Mouse (Mus musculus): ENCODE results near the gene Ssr4. TPM values are rescaled to one million over a fixed set of nuclear protein-coding genes. Genes with fewer than 3 reads are reported as not detected.
A peak's percentile ranks its signal among the peaks of the same experiment; 100 is the strongest.

Gene Ssr4
- total RNA-seq, 2 experiments from 2014 or later = 44.0 to 180 TPM

DNA sequence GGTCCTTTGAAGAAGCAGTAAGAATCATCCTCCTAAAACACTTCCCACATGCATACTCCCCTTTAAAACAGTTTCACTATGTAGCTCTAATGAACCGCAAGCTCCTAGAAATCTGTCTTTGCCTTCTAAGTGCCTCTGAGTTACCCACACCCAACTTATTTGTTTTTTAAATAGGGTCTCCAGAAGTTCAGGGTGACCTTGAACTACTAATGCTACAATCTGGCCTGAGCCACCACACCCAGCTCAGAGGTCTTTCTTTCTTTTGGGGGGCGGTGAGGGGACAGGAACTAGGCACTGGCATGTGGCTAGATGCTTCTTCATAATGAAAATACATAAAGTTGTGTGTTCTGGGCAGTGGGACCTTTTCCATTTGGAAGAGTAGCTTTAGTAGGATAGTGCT lies 10.7 kb downstream of the Ssr4 start:
- no peak for ATAC-seq (replicated peaks; ENCODE audit: low FRiP score, poor library complexity, severe bottlenecking)

DNA sequence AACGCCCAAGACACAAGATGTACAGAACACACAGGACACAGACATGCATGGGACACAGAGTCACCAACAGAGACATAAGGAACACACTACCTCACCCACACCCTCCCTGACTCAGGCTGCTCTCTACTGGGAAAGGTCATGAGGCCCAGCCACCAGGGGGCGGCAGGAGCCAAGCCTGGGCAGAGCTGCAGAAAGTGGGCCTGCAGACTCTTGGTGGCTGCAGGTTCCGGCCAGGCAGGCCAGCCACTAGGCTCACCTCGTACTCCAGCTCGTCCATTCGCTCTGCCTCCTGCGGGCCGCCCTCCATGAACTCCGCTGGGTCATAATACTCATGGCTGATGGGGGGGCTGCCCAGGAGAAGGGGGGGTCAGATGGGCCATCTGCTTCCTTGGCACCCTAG lies 11.7 kb downstream of the Ssr4 start:
- peak; percentile 77 for ATAC-seq (replicated peaks; ENCODE audit: low FRiP score, poor library complexity, severe bottlenecking)

DNA sequence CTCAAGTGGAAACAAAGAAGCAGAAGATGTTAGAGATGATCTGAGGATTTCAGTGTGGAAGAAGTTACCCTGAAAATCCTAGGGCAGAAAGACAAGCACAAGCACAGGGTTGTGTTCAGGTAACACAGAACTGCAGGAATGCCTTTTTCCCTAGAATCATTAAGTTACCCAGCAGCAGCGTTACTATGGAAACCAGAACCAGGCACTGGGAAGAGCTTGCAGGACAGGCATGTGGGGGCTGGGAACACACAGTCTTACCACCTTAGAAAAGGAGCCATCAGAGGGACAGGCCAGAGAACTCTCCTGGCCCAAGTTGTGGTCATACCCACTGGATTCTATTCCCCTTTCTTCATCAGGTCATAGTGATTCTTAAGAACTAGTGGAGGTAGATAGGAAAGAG lies 19.0 kb downstream of the Ssr4 start:
- no peak for ATAC-seq (replicated peaks; ENCODE audit: low FRiP score, poor library complexity, severe bottlenecking)

DNA sequence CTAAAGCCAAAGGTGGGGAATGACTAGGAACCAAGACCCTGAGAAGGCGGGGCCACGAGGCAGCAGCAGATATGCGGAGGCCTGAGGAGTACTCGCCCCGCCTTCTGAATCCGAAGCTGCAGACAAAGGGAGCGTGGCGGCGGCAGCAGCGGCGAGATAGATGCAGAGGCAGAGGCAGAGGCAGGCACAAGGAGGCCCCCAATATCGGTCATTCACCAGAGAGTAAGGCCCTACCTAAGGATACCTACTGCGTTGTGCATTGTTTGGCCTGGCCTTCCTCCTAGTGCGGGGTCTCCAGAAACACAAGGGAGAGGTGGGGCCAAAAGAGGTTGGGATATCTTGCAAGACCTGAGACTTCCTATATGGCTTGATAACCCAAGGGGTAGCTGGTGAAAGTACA lies 28.2 kb downstream of the Ssr4 start:
- ATAC-seq (replicated peaks; ENCODE audit: low FRiP score, poor library complexity, severe bottlenecking) = no peak

DNA sequence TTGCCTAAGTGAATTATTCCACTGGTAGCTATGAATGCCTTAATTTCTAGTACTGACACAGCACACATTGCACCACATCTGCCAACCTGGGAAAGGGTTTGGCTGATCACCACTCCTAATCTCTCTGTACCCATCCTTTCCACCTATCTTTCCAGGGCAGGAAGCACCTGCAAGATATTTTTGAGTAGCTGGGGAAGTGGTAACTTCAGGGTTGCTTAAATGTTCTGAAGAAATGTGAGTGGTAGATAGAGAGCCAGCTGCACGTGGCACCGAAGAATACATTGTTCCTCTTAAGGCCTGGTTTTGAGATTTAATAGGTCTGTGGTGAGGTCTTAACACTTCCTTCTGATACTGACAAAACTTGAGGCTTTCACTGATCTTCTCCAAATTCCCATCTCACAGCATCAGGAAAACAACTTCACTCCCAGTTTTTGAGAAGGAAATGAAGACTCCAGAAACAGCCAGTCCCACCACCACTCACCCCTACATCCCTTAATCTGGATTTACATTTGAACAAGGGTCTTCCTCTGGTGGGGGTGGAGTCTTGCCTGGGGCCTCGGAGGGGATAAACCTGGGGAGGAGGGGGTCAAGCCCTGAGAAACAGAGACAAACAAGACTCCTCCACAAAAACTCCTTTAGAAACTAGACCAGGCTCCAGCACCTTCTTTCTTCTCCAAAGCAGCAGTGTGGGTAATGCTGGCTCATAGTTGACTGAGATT lies 29.9 kb downstream of the Ssr4 start:
- ATAC-seq (replicated peaks; ENCODE audit: low FRiP score, poor library complexity, severe bottlenecking) = no peak

DNA sequence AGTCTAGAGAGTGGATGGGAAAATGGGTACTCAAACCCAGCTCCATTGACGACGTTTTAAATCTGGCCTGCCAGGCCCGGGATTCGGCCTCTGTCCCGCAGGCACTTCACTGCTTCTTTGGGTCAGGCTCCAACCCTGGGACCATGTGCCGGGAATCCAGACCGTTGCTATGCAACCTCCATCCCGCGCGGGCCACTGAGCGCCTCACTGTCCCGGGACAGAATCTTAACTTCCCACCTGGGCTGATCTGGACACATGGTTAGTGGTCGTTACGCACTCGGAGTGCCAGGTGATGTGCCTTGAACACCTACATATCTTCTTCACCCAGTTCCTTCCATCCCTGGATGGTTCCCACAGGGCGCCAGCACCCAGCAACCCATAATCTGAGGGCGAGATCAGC lies 36.9 kb downstream of the Ssr4 start:
- ATAC-seq (replicated peaks; ENCODE audit: low FRiP score, poor library complexity, severe bottlenecking) = no peak

DNA sequence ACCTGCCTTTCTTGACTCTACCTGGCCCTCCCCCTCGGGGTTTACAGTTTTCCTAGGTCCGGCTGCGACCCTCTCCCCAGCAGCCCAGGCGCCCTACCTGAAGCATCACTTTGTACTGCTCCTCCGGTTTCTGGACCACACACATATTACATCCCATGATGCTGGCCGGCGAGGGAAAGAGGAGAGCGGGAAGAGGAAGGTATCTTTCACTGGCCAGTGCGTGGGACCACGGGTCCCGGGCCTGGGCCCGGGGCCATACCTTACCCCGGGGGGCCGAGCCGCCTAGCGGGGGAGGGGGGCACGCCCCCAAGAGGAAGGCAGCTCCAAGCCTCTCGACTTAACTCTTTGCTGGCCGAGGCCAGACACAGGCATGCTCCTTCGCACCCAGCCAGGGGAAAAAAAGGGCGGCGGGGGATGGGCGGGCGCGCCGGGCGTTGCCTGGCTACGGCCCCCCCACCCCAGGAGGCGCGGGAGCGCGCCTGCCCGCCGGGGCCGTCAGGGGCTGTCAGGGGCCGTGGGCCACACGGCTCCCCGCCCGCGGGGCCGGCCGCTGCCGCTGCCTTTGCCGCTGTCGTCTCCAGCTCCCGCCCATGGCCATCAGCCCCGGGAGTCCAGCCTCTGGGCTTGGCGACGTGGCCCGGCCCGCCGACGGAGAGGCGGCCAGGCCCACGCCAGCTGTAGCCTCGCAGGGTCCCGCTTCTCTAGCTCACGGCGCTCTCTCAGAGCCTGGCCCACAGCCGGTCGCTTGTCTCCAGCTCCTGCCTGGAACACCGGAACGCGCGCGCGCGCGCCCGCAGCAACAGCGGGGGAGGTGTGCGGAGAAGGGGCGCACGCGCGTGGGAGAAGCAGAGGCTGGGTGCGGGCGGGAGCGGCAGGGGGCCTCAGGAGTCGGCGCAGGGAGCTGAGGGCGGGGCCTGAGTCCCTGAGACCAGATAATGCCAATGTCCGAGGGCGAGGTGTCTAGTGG lies 37.6 kb downstream of the Ssr4 start, which contains the start of gene Pdzd4:
Gene Pdzd4 (minus strand): TSS at position 785 of the 967 bp plus-strand sequence.
- ATAC-seq (replicated peaks; ENCODE audit: low FRiP score, poor library complexity, severe bottlenecking) = no peak

DNA sequence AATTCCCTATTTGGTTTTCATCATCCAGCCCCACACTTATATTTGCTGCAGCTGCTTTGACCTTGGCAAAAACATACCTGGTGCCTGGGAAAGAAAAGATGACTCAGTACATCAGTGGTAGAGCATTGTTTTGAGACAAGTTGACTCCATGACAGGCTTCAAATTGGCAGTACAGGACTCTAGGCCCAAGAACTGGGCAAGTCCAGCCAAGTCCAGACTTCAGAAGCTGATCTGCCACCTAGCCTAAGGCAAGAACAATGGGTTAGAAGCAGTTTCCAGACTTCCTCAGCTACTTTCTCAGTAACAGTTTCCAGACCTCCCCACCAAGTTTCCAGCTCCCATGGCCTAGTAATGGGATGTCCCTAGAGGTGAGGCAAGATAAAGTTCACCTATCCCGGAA lies 48.9 kb downstream of the Ssr4 start:
- no peak for ATAC-seq (replicated peaks; ENCODE audit: low FRiP score, poor library complexity, severe bottlenecking)

DNA sequence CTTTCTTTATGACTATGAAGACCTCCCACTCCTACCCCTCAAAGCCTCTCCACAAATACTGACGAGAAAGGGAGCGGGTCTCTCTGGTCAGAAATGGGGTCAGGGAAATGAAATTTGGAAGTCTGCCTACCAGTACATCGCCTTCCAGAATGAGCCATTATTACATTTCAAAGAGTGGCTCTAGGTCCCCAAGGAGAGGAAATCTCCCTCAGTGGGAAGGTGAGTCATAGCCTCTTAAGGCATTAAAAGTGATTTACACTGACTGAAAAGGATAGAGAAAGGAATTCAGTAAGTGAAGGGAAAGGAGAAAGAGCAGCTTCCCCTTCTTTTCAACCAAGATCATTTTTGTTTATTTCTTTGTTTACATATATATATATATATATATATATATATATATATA lies 49.9 kb downstream of the Ssr4 start:
- ATAC-seq (replicated peaks; ENCODE audit: low FRiP score, poor library complexity, severe bottlenecking) = no peak

Other genes starting within 250 kb of the Ssr4 start
- gene Dusp9, start 147.6 kb upstream of the Ssr4 start, total RNA-seq (2015; ENCODE audit: low replicate concordance) = not detected in 2 replicates
- 0.43 TPM in 1 of 2 replicates, not detected in the other for gene Dusp9, start 147.6 kb upstream of the Ssr4 start, total RNA-seq (2017; ENCODE audit: low replicate concordance)
- gene Pnck, start 126.9 kb upstream of the Ssr4 start, total RNA-seq (2015; ENCODE audit: low replicate concordance) = not detected in 2 replicates
- not detected in 2 replicates for gene Pnck, start 126.9 kb upstream of the Ssr4 start, total RNA-seq (2017; ENCODE audit: low replicate concordance)
- gene Slc6a8, start 113.9 kb upstream of the Ssr4 start, total RNA-seq (2015; ENCODE audit: low replicate concordance) = not detected in 2 replicates
- 1.4 TPM in 1 of 2 replicates, not detected in the other for gene Slc6a8, start 113.9 kb upstream of the Ssr4 start, total RNA-seq (2017; ENCODE audit: low replicate concordance)
- gene Bcap31, start 70.9 kb upstream of the Ssr4 start, total RNA-seq (2015; ENCODE audit: low replicate concordance) = 60.6 and 85.3 TPM in 2 replicates
- gene Bcap31, start 70.9 kb upstream of the Ssr4 start, total RNA-seq (2017; ENCODE audit: low replicate concordance) = 51.2 and 52.8 TPM in 2 replicates
- gene Abcd1, start 70.4 kb upstream of the Ssr4 start, total RNA-seq (2015; ENCODE audit: low replicate concordance) = 8.1 and 12.1 TPM in 2 replicates
- 1.3 and 4.0 TPM in 2 replicates for gene Abcd1, start 70.4 kb upstream of the Ssr4 start, total RNA-seq (2017; ENCODE audit: low replicate concordance)
- not detected in 2 replicates for gene Plxnb3, start 29.9 kb upstream of the Ssr4 start, total RNA-seq (2015; ENCODE audit: low replicate concordance)
- 0.77 and 0.84 TPM in 2 replicates for gene Plxnb3, start 29.9 kb upstream of the Ssr4 start, total RNA-seq (2017; ENCODE audit: low replicate concordance)
- not detected in 2 replicates for gene Srpk3, start 12.6 kb upstream of the Ssr4 start, total RNA-seq (2015; ENCODE audit: low replicate concordance)
- not detected in 2 replicates for gene Srpk3, start 12.6 kb upstream of the Ssr4 start, total RNA-seq (2017; ENCODE audit: low replicate concordance)
- gene Idh3g, start 131 bp upstream of the Ssr4 start, total RNA-seq (2015; ENCODE audit: low replicate concordance) = 74.8 and 98.4 TPM in 2 replicates
- 62.6 and 62.9 TPM in 2 replicates for gene Idh3g, start 131 bp upstream of the Ssr4 start, total RNA-seq (2017; ENCODE audit: low replicate concordance)
- 1.5 TPM in 1 of 2 replicates, not detected in the other for gene Pdzd4, start 37.9 kb downstream of the Ssr4 start, total RNA-seq (2015; ENCODE audit: low replicate concordance)
- gene Pdzd4, start 37.9 kb downstream of the Ssr4 start, total RNA-seq (2017; ENCODE audit: low replicate concordance) = 0.28 TPM in 1 of 2 replicates, not detected in the other
- not detected in 2 replicates for gene Avpr2, start 105.1 kb downstream of the Ssr4 start, total RNA-seq (2015; ENCODE audit: low replicate concordance)
- not detected in 2 replicates for gene Avpr2, start 105.1 kb downstream of the Ssr4 start, total RNA-seq (2017; ENCODE audit: low replicate concordance)
- gene L1cam, start 109.1 kb downstream of the Ssr4 start, total RNA-seq (2015; ENCODE audit: low replicate concordance) = 5.2 TPM in 2 replicates
- gene L1cam, start 109.1 kb downstream of the Ssr4 start, total RNA-seq (2017; ENCODE audit: low replicate concordance) = 5.3 and 6.2 TPM in 2 replicates
- gene Arhgap4, start 134.8 kb downstream of the Ssr4 start, total RNA-seq (2015; ENCODE audit: low replicate concordance) = 15.5 and 16.3 TPM in 2 replicates
- 18.4 and 23.4 TPM in 2 replicates for gene Arhgap4, start 134.8 kb downstream of the Ssr4 start, total RNA-seq (2017; ENCODE audit: low replicate concordance)
- gene Naa10, start 134.9 kb downstream of the Ssr4 start, total RNA-seq (2015; ENCODE audit: low replicate concordance) = 10.6 and 26.8 TPM in 2 replicates
- gene Naa10, start 134.9 kb downstream of the Ssr4 start, total RNA-seq (2017; ENCODE audit: low replicate concordance) = 18.1 TPM in 2 replicates
- gene Renbp, start 143.8 kb downstream of the Ssr4 start, total RNA-seq (2015; ENCODE audit: low replicate concordance) = 7.7 TPM in 1 of 2 replicates, not detected in the other
- 5.4 and 12.4 TPM in 2 replicates for gene Renbp, start 143.8 kb downstream of the Ssr4 start, total RNA-seq (2017; ENCODE audit: low replicate concordance)
- 67.9 and 78.2 TPM in 2 replicates for gene Hcfc1, start 179.3 kb downstream of the Ssr4 start, total RNA-seq (2015; ENCODE audit: low replicate concordance)
- gene Hcfc1, start 179.3 kb downstream of the Ssr4 start, total RNA-seq (2017; ENCODE audit: low replicate concordance) = 45.2 and 47.4 TPM in 2 replicates
- 20.4 and 23.2 TPM in 2 replicates for gene Irak1, start 236.9 kb downstream of the Ssr4 start, total RNA-seq (2015; ENCODE audit: low replicate concordance)
- 21.8 and 49.6 TPM in 2 replicates for gene Irak1, start 236.9 kb downstream of the Ssr4 start, total RNA-seq (2017; ENCODE audit: low replicate concordance)

Measured in erythroblast, adult 5-6 weeks (primary cell).